Mouse (Mus musculus) heart, embryonic 16.5 days (tissue): Measurements from ENCODE around the gene Ehd1. TPM values are rescaled to one million over a fixed set of nuclear protein-coding genes. Genes with fewer than 3 reads are reported as not detected.

Experiments
- ATAC-seq: fragments of 200-750 bp; cut with Nextera tagmentation; replicated peaks from 2 replicates; pipeline ENCODE4 v1.8.0; 2017; ENCODE audit warnings: moderate number of reproducible peaks; ENCODE audit not compliant: insufficient read depth, low FRiP score; ENCODE audit errors: extremely low read depth
- H3K27ac ChIP-seq: fragments of 300-500 bp; sonication (generic); 2 replicates; pipeline ENCODE4 v1.5.1; 2014; ENCODE audit warnings: mild to moderate bottlenecking, low read length, control low read depth, moderate library complexity
- H3K27me3 ChIP-seq: fragments of 300-500 bp; sonication (generic); 2 replicates; pipeline ENCODE4 v1.6.1; 2014; ENCODE audit warnings: low read length, mixed read lengths; ENCODE audit not compliant: control insufficient read depth, insufficient read depth
- H3K36me3 ChIP-seq: fragments of 300-500 bp; sonication (generic); 2 replicates; pipeline ENCODE4 v1.6.1; 2014; ENCODE audit not compliant: control insufficient read depth, insufficient read depth
- H3K4me1 ChIP-seq: fragments of 300-500 bp; sonication (generic); 2 replicates; pipeline ENCODE4 v1.6.1; 2014; ENCODE audit warnings: low read length, mixed read lengths; ENCODE audit not compliant: control insufficient read depth, insufficient read depth
- H3K4me2 ChIP-seq: fragments of 300-500 bp; sonication (generic); 2 replicates; pipeline ENCODE4 v1.6.1; 2014; ENCODE audit warnings: low read depth, mild to moderate bottlenecking, control low read depth, low read length
- H3K4me3 ChIP-seq: fragments of 300-500 bp; sonication (generic); 2 replicates; pipeline ENCODE4 v1.5.1; 2014; ENCODE audit warnings: mild to moderate bottlenecking, control low read depth, low read length
- H3K9ac ChIP-seq: fragments of 300-500 bp; sonication (generic); 2 replicates; pipeline ENCODE4 v1.6.1; 2014; ENCODE audit warnings: low read length, control low read depth
- H3K9me3 ChIP-seq: fragments of 300-500 bp; sonication (generic); replicated peaks from 2 replicates; pipeline ENCODE4 v1.6.1; 2016; ENCODE audit warnings: low read length; ENCODE audit not compliant: control insufficient read depth
- WGBS: fragments of 180-500 bp; shearing (Covaris S2); extraction: QIAGEN DNeasy Blood & Tissue Kit; methylation state at CpG from one replicate; pipeline ENCODE4 v1.1.7; 2014; 5-methylcytosine and 5-hydroxymethylcytosine counted together
- polyA plus RNA-seq: library from polyadenylated mRNA; unstranded; fragments of >200 nt; fragmentation: Nextera tagmentation; extraction: Ambion mirVana; gene quantifications from 2 replicates; pipeline ENCODE4 v1.2.1, GENCODE M21; 2015

The Ehd1 gene
- polyA plus RNA-seq, 1 experiment from 2014 or later = 73.2 TPM

DNA sequence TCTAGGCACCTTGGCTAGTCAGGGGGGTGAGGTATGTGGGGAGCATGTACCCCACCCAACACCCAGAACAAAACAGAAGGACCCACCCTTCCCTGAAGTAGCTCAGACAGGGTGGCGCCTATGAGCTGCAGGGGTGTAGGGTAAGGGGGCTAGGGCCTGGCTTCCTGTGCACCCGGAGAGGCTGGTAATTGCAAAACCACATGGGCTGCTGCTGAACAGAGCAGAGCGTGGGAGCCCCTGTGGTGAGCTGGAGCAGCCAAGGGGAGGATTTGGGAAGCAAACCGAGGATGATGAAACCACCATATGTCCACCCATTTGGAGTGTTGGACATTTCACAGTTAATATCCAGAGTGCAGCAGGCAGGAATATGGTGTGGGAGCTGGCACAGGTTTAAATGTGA lies 26.0 kb downstream of the Ehd1 start:
- H3K9ac ChIP-seq = no peak overlapping the region
- no peak overlapping the region for H3K4me3 ChIP-seq
- no peak overlapping the region; the same call in none of the 2 replicates for H3K27ac ChIP-seq
- H3K36me3 ChIP-seq = peaks cover 12% of the 10 kb centered on the region
- no peak overlapping the region for H3K4me2 ChIP-seq
- no peaks in the 10 kb centered on the region for H3K27me3 ChIP-seq
- H3K9me3 ChIP-seq = no peaks in the 10 kb centered on the region
- ATAC-seq = no peak
- WGBS = 37% methylated on average over 4 of the region's 4 CpGs
- peaks cover 14% of the 10 kb centered on the region for H3K4me1 ChIP-seq

DNA sequence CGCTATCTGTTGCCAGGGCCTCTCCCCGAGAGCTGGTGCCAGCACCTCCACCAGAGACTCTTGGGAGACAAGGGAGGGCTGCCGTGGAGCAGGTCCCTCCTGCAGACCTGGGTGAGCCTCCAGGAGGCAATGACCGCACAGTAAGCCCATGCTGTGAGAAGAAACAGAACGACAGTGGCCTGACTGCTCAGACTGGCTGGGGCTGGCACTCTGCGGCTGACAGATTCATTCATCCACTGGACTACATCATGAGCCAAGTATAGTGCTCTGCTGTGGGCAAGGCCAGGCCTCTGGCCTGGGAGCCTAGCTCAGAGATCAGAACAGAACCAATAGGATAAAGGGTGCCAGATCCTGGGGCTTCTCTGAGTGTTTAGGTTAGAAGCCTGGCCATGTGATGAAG lies 27.3 kb downstream of the Ehd1 start:
- 56% methylated on average over 6 of the region's 6 CpGs for WGBS
- no peak overlapping the region for H3K4me2 ChIP-seq
- H3K4me1 ChIP-seq = peaks cover 14% of the 10 kb centered on the region
- H3K36me3 ChIP-seq = peaks cover under 1% of the 10 kb centered on the region; the same call in 1 of the 2 replicates
- no peak overlapping the region for H3K4me3 ChIP-seq
- no peak overlapping the region for H3K27ac ChIP-seq
- H3K9me3 ChIP-seq = no peaks in the 10 kb centered on the region
- H3K9ac ChIP-seq = no peak overlapping the region
- no peak for ATAC-seq
- no peaks in the 10 kb centered on the region for H3K27me3 ChIP-seq

DNA sequence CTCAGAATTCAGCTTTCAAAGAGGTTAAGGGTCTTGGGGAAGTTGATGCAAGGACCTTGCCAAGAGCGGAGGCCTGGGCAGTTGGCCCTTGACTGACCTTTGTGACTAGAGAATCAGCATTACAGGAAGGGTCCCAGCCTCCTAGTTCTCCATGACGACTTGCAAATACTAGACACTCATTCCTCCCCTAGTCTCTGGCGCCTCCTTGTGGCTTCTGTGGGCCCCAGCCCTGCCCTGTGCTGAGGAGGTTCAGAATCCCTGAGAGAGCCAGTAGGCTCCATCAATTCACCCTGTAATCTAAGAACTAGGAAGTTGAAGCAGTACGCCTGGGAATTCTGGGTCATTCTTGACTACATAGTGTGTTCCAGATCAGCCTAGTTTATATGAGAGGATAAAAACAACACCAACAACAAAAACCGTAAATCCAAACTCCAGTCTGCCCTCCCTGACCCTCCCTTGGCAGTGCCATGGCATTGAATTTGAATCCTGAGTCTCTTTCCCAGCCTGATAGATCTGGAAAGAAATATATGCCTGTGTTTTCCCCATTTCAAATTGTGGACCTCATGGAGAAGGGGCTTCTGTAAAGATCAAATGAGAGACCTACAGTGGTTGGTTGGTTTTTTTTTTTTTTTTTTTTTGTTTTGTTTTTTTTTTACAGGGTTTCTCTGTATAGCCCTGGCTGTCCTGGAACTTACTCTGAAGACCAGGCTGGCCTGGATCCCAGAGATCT lies 28.4 kb downstream of the Ehd1 start:
- H3K4me1 ChIP-seq = peaks cover 14% of the 10 kb centered on the region
- H3K9ac ChIP-seq = no peak overlapping the region
- H3K4me3 ChIP-seq = no peak overlapping the region
- H3K36me3 ChIP-seq = no peaks in the 10 kb centered on the region
- no peak overlapping the region for H3K4me2 ChIP-seq
- H3K27ac ChIP-seq = no peak overlapping the region
- WGBS = 26% methylated on average over 5 of the region's 5 CpGs
- peak; percentile 61; the same call in 1 of the 2 replicates for ATAC-seq
- H3K9me3 ChIP-seq = no peaks in the 10 kb centered on the region
- no peaks in the 10 kb centered on the region for H3K27me3 ChIP-seq

DNA sequence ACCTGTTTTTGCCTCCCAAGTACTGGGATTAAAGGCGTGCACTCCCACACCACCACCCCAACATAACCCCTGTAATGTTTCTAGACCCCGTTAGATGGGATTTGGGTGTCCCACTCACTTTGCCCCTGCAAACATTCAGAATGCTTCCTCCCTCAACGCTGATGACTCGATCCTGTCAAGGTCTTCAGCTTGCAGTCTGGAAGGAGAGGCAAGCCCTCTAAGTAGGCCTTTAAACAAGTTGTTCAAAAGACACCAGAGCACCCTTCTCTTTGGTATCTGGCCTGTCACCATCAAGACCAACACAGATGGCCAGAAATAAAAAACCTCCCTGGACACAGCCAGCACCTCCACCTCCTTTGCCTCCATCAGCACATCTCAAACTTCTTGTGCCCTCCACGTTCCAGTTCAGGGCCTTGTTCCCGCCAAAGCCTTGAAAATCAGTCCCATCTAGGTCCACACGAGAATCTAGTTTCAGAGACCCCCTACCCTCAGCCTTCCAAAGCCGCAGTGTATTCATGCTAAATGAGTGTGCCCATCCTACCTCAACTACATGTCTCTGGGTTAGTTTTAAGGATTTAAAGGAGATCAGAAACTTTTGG lies 29.1 kb downstream of the Ehd1 start:
- no peak for ATAC-seq
- Histone ChIP-seq H3K4me1 (peaks cover 14% of the 10 kb centered on the region), H3K9me3 (no peaks in the 10 kb centered on the region), H3K27ac (no peak overlapping the region), H3K27me3 (no peaks in the 10 kb centered on the region), H3K36me3 (peaks cover 3% of the 10 kb centered on the region), H3K4me2 (peak overlapping the region; percentile 74), H3K4me3 (peak overlapping the region; percentile 72), H3K9ac (peak overlapping the region; percentile 83)
- WGBS = 59% methylated on average over 8 of the region's 8 CpGs

DNA sequence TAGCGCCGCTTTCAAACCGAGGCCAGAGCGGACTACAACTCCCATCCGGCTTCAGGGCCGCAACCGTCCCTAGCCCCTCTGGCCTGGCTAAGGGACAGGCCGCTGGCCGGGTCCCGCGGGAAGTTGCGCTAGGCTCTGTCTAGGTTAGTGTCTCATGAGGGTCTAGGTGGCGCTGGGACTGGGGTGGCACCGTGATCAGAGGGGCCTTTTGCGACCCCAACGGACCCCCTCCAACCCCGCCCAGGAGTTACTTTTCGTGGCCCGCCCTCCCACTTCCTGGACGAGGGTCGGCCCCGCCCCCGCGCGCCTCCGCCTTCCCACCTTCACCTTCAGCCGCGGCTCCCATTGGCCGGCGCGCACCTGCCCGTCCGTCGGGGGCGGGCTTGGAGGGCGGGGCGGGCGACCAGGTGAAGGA lies 29.6 kb downstream of the Ehd1 start, which contains the start of gene Cdc42bpg:
Gene Cdc42bpg (plus strand): TSS at position 320 of the 415 bp plus-strand sequence.
- Histone ChIP-seq H3K4me3 (peak within 1 kb of the TSS; percentile 72), H3K4me1 (peaks cover 14% of the 10 kb centered on the region), H3K36me3 (peaks cover 9% of the 10 kb centered on the region), H3K9me3 (no peaks in the 10 kb centered on the region), H3K4me2 (peak within 1 kb of the TSS; percentile 74), H3K27ac (peak within 1 kb of the TSS; percentile 63), H3K27me3 (no peaks in the 10 kb centered on the region), H3K9ac (peak within 1 kb of the TSS; percentile 83)
- ATAC-seq = peak; percentile 77
- WGBS = under 1% methylated on average over 37 of the region's 38 CpGs

DNA sequence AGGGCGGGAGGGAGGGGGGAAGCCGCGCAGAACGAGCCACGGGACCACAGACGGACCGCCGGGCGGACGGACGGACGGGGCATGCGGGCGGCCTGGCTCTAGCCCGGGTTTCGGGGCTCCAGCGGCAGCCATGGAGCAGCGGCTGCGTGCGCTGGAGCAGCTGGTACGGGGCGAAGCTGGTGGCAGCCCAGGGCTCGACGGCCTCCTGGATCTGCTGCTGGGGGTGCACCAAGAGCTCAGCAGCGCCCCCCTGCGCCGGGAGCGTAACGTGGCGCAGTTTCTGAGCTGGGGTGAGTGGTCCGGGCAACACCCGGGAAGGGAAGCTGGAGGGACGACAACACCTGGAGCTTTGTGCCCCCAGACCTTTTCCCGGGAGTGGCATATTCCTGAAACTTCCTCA lies 30.1 kb downstream of the Ehd1 start:
- peaks cover 11% of the 10 kb centered on the region for H3K36me3 ChIP-seq
- peak overlapping the region; percentile 63 for H3K27ac ChIP-seq
- ATAC-seq = peak; percentile 33
- H3K4me3 ChIP-seq = peak overlapping the region; percentile 72
- H3K9ac ChIP-seq = peak overlapping the region; percentile 83
- H3K9me3 ChIP-seq = no peaks in the 10 kb centered on the region
- no peaks in the 10 kb centered on the region for H3K27me3 ChIP-seq
- peak overlapping the region; percentile 74 for H3K4me2 ChIP-seq
- peaks cover 14% of the 10 kb centered on the region for H3K4me1 ChIP-seq
- under 1% methylated on average over 34 of the region's 34 CpGs for WGBS

DNA sequence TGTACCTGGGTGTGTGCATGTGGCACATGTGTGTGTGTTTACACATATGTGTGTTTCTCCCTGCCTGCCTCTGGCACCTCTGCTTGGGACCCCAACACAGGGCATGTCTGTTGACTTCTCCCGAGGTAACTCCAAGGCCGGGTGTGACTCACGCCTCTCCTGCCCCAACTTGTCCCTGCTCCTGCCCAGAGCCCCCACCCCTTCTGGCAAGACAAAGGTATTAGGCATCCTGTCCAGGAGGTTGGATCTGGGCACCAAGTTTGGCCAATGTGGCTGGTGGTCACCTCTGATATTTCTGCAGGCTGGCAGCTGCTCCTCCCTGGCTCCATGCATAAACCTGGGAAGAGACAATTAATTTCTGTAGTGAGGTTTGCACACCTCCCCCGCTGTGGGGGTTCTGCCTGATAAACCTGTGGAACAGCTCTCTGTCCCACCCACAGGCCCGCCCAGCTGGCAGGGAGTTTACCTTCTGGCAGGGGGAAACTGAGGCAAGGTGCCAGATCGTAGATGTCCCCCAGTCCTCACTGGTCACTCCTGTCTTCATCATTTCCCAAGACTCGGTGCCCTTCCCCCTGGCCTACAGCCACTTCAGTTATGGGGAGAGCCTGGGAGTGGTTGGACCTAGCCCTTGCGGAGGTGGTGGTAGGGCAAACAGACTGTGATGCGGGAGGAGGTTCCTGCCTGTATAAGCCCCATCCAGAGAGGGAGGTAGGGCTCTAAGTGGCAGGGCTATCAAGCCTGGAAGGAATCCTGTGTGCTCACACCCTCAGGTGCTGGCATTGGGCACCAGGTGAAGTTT lies 31.4 kb downstream of the Ehd1 start:
- Histone ChIP-seq H3K9ac (no peak overlapping the region), H3K4me1 (peaks cover 14% of the 10 kb centered on the region), H3K4me2 (no peak overlapping the region), H3K27ac (no peak overlapping the region), H3K36me3 (peaks cover 11% of the 10 kb centered on the region), H3K9me3 (no peaks in the 10 kb centered on the region), H3K27me3 (no peaks in the 10 kb centered on the region), H3K4me3 (no peak overlapping the region)
- ATAC-seq = no peak
- WGBS = 78% methylated on average over 9 of the region's 9 CpGs

DNA sequence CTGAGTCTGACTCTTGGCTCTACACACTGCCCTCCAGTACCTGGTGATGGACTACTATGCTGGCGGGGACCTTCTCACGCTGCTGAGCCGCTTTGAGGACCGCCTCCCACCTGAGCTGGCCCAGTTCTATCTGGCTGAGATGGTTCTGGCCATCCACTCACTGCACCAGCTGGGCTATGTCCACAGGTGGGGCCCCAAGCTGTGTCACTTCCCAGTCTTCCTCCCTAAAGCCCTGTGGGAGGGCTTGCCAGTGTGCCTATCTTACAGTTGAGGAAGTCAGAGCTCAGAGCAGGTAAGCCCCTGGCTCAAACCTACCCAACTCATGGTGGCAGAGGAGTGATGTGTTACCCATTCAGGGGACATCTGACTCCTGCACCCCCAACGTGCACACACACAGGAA lies 33.7 kb downstream of the Ehd1 start:
- ATAC-seq = no peak
- 92% methylated on average over 5 of the region's 5 CpGs for WGBS
- H3K36me3 ChIP-seq = peaks cover 19% of the 10 kb centered on the region

More for the DNA sequence above, 33.7 kb downstream of the Ehd1 start:
- H3K9ac ChIP-seq = no peak overlapping the region
- H3K27ac ChIP-seq = no peak overlapping the region
- no peaks in the 10 kb centered on the region for H3K27me3 ChIP-seq
- H3K9me3 ChIP-seq = no peaks in the 10 kb centered on the region
- no peak overlapping the region for H3K4me2 ChIP-seq
- no peak overlapping the region for H3K4me3 ChIP-seq
- peaks cover 6% of the 10 kb centered on the region; the same call in 1 of the 2 replicates for H3K4me1 ChIP-seq
